Mouse (Mus musculus) liver, adult 2 months (tissue): ENCODE measurements around the gene Ost4. TPM values are rescaled to one million over a fixed set of nuclear protein-coding genes. Genes with fewer than 3 reads are reported as not detected.

ENCODE experiments used
- DNase-seq: peaks from one replicate; pipeline ENCODE4 v3.0.0-alpha.2; 2011; ENCODE audit warnings: low read depth, low spot score; ENCODE audit errors: extremely low read depth
- H3K27ac ChIP-seq: fragments of 200-500 bp; replicated peaks from 2 replicates; pipeline ENCODE4 v1.5.1; 2012; ENCODE audit warnings: low read depth, mild to moderate bottlenecking, control low read depth, inconsistent platforms, low read length; ENCODE audit not compliant: insufficient read depth
- H3K27me3 ChIP-seq: fragments of 200-500 bp; 2 replicates; pipeline ENCODE4 v1.6.1; 2012; ENCODE audit warnings: mild to moderate bottlenecking, moderate library complexity, low read length, inconsistent platforms; ENCODE audit not compliant: control insufficient read depth, insufficient read depth
- H3K36me3 ChIP-seq: fragments of 200-500 bp; 2 replicates; pipeline ENCODE4 v1.6.1; 2012; ENCODE audit warnings: low read length, inconsistent platforms; ENCODE audit not compliant: control insufficient read depth, insufficient read depth
- H3K4me1 ChIP-seq: fragments of 200-500 bp; 2 replicates; pipeline ENCODE4 v1.6.1; 2011; ENCODE audit warnings: low read length; ENCODE audit not compliant: control insufficient read depth, insufficient read depth
- H3K4me3 ChIP-seq: fragments of 200-500 bp; 2 replicates; pipeline ENCODE4 v1.5.1; 2011; ENCODE audit warnings: low read depth, mild to moderate bottlenecking, control low read depth, low read length, moderate library complexity; ENCODE audit not compliant: insufficient read depth
- H3K79me2 ChIP-seq: fragments of 200-500 bp; 2 replicates; pipeline ENCODE4 v1.6.1; 2012; ENCODE audit warnings: inconsistent platforms, mild to moderate bottlenecking, low read length, moderate library complexity; ENCODE audit not compliant: control insufficient read depth, insufficient read depth
- H3K9ac ChIP-seq: fragments of 200-500 bp; 2 replicates; pipeline ENCODE4 v1.6.1; 2012; ENCODE audit warnings: low read depth, mild to moderate bottlenecking, control low read depth, inconsistent platforms, low read length
- CTCF ChIP-seq: fragments of 200-500 bp; IDR thresholded peaks from 2 replicates; pipeline ENCODE4 v1.5.1; 2011; ENCODE audit warnings: low read depth, low read length, control low read depth
- POLR2A ChIP-seq: fragments of 200-500 bp; IDR thresholded peaks from 2 replicates; pipeline ENCODE4 v1.6.1; 2011; ENCODE audit warnings: low read length, control low read depth; ENCODE audit not compliant: insufficient read depth; ENCODE audit errors: extremely low read depth
- WGBS: fragments of 180-500 bp; shearing (Covaris S2); methylation state at CpG from one replicate; pipeline ENCODE4 v1.1.7; 2018; 5-methylcytosine and 5-hydroxymethylcytosine counted together
- polyA plus RNA-seq: library from polyadenylated mRNA; depleted of rRNA; stranded (reverse); fragments of >200 nt; gene quantifications from 2 replicates; pipeline ENCODE4 v1.2.3, GENCODE M21; 2012
- total RNA-seq: library from RNA; depleted of rRNA; stranded (reverse); fragments of >200 nt; gene quantifications from 2 replicates; pipeline ENCODE4 v1.2.3, GENCODE M21; 2014

Ost4 gene
- total and polyA plus RNA-seq, 2 experiments, result 76.2 to 167 TPM

DNA sequence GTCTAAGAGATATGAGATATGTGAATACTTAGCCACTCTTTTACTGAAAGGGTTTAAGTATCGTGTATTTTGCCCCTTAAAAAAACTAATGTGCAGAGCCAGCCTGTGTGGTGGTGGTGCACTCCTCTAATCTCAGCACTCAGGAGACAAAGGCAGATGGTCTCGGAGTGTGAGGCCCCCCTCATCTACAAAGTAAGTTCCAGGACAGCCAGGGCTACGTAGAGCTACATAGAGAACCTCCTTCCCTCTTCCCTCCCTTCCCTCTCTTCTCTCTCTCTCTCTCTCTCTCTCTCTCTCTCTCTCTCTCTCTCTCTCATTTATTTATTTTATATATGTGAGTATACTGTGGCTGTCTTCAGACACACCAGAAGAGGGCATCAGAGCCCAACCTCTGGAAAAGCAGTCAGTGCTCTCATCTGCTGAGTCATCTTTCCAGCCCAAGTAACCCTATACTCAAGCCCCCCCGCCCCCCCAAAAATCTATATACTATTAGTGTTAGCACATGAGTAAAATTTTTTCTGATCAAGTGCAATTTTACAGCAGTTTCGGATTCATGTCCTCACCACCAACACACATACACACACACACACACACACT, 28.1 kb downstream of the Ost4 start:
- H3K4me1 ChIP-seq, result peaks cover 2% of the 10 kb centered on the region; the same call in 1 of the 2 replicates
- no peaks in the 10 kb centered on the region for H3K27me3 ChIP-seq
- 84% methylated on average over 5 of the region's 5 CpGs for WGBS
- no peaks in the 10 kb centered on the region for H3K79me2 ChIP-seq
- H3K9ac ChIP-seq, result no peak overlapping the region
- TF ChIP-seq POLR2A (no peak), CTCF (no peak; the same call in 1 of the 2 replicates)
- no peak overlapping the region for H3K4me3 ChIP-seq
- peaks cover 13% of the 10 kb centered on the region for H3K36me3 ChIP-seq
- no peak for DNase-seq
- H3K27ac ChIP-seq, result no peak overlapping the region

DNA sequence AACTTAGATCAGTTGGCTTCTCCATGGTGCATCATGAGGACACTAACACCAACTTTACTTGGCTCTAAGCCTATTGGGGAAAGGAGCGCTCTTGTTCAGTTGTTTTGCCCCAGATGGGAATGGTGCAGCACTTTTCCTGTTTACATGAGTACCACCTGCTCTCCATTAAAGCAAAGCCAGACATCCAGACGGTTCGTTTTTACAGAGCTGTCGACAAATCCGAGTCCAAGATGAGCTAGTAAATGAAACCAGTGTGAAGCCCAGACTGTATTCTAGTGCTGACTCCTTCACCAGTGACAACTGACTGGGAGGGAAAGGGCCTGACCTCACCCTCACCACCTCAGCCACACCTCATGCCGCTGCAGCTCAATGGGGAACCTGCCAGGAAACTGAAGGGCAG, 29.0 kb downstream of the Ost4 start:
- Histone ChIP-seq H3K27me3 (no peaks in the 10 kb centered on the region), H3K36me3 (peaks cover 21% of the 10 kb centered on the region), H3K4me1 (peaks cover 2% of the 10 kb centered on the region; the same call in 1 of the 2 replicates), H3K79me2 (no peaks in the 10 kb centered on the region), H3K4me3 (no peak overlapping the region), H3K9ac (no peak overlapping the region), H3K27ac (no peak overlapping the region)
- peak; percentile 64 for DNase-seq
- TF ChIP-seq CTCF (no peak), POLR2A (no peak)
- WGBS, result 51% methylated on average over 6 of the region's 6 CpGs

DNA sequence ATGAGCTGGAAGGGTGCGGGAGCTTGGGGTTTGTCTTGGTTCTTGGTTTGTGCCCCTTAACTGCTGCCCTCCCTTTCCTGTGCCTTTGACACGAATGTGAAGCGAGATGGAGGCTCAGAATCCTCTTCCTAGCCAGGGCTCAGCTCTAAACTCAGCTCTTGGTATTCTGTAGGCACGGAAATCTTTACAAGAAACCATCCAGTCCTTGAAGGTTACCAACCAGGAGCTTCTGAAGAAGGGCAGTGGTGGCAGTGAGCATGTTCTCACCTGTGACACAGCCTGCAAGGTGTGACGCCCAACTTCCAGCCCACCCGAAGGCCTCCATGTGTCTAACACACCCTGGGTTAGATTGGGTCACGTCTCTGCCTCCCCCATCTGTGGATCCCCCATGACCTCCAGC, 33.2 kb downstream of the Ost4 start:
- H3K4me1 ChIP-seq, result peaks cover 4% of the 10 kb centered on the region; the same call in 1 of the 2 replicates
- H3K4me3 ChIP-seq, result no peak overlapping the region
- H3K79me2 ChIP-seq, result peaks cover 6% of the 10 kb centered on the region; the same call in 1 of the 2 replicates
- DNase-seq, result no peak
- H3K27ac ChIP-seq, result no peak overlapping the region
- TF ChIP-seq CTCF, result no peak
- TF ChIP-seq POLR2A, result no peak
- 93% methylated on average over 7 of the region's 7 CpGs for WGBS
- H3K9ac ChIP-seq, result no peak overlapping the region
- peaks cover 36% of the 10 kb centered on the region for H3K36me3 ChIP-seq
- no peaks in the 10 kb centered on the region for H3K27me3 ChIP-seq

DNA sequence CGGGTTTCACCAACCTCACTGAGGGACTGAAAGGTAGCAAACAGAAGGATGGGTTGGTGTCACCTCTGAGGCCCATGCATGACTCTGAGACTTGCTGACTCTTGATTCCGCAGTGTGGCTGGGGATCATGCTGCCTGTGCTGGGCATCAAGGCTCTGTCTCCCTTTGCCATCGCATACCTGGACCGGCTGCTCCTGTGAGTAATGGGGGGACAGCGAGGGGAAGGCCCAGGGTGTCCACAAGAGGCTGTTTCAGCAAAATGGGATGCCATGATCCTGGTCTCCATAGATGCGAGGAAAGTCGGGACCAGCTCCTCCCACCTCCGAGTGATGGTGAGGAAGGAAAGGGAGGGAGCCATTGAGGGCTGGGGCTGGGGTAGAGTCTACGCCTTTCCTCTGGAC, 35.0 kb downstream of the Ost4 start:
- H3K4me1 ChIP-seq, result peaks cover 4% of the 10 kb centered on the region; the same call in 1 of the 2 replicates
- H3K9ac ChIP-seq, result no peak overlapping the region
- H3K27ac ChIP-seq, result no peak overlapping the region

DNA sequence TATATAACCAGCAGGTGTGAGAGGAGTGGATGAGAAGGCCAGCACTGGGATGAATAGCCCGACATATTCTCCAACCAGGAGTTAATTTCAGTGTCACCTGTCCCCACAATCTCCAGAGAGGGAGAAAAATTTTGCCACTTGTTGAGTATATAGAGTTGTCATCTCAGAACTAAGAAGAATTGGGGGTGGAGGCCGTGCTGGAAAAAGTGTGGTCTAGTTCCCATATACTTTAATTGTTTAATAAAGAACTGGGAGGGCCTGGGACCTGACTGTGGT, 37.5 kb downstream of the Ost4 start:
- Histone ChIP-seq H3K4me3 (peak overlapping the region; percentile 80), H3K27ac (peak overlapping the region; percentile 58), H3K79me2 (peaks cover 6% of the 10 kb centered on the region; the same call in 1 of the 2 replicates), H3K27me3 (no peaks in the 10 kb centered on the region), H3K4me1 (peaks cover 4% of the 10 kb centered on the region; the same call in 1 of the 2 replicates), H3K9ac (peak overlapping the region; percentile 95), H3K36me3 (peaks cover 32% of the 10 kb centered on the region)
- WGBS, result 8% methylated on average over 2 of the region's 2 CpGs
- TF ChIP-seq POLR2A (no peak), CTCF (no peak)
- no peak for DNase-seq

More for the DNA sequence above, 35.0 kb downstream of the Ost4 start:
- Histone ChIP-seq H3K79me2 (peaks cover 6% of the 10 kb centered on the region; the same call in 1 of the 2 replicates), H3K4me3 (no peak overlapping the region), H3K36me3 (peaks cover 36% of the 10 kb centered on the region), H3K27me3 (no peaks in the 10 kb centered on the region)
- TF ChIP-seq CTCF, result no peak
- no peak for TF ChIP-seq POLR2A
- 96% methylated on average over 9 of the region's 9 CpGs for WGBS
- no peak for DNase-seq

DNA sequence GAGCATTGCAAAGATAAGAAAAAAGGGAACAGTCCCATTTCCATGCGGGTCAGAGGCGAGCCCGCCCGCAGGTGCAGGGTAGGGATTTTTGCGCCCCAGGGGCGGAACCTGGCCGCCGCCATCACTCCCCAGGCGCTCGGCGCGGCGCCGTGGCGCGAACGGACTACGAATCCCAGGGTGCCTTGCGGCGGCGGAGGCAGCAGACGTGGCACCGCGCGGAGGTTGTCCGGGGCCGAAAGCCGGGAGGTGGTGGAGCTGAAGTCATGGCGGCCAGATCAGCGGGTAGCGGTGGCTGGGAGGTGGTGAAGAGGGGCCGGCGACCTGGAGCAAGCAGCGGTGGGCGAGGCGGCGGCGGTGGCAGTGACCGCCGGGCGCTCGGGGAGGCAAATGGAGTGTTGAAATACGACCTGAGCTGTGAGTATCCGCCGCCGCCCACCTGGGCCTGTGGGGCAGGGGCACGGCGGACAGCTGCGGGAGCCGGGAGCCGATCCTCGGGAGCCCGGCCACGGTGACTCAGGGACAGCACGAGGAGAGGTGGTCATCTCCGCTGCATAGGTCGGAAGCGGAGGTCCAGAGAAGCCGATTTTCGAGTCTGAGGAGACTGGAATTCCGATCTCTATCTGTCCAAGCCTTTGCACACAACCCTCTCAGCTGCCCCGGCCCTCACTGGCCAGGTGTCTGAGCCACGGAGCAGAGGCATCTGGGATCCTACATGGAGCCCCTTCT, 38.0 kb downstream of the Ost4 start:
- Histone ChIP-seq H3K9ac (peak overlapping the region; percentile 95), H3K79me2 (peaks cover 6% of the 10 kb centered on the region; the same call in 1 of the 2 replicates), H3K27me3 (no peaks in the 10 kb centered on the region), H3K4me3 (peak overlapping the region; percentile 80), H3K27ac (peak overlapping the region; percentile 58), H3K4me1 (peaks cover 4% of the 10 kb centered on the region; the same call in 1 of the 2 replicates), H3K36me3 (peaks cover 28% of the 10 kb centered on the region)
- DNase-seq, result peak; percentile 66
- TF ChIP-seq CTCF (no peak), POLR2A (peak; percentile 85)
- whole genome bisulfite sequencing, result under 1% methylated on average over 58 of the region's 63 CpGs
